In the genomic region with DNA sequence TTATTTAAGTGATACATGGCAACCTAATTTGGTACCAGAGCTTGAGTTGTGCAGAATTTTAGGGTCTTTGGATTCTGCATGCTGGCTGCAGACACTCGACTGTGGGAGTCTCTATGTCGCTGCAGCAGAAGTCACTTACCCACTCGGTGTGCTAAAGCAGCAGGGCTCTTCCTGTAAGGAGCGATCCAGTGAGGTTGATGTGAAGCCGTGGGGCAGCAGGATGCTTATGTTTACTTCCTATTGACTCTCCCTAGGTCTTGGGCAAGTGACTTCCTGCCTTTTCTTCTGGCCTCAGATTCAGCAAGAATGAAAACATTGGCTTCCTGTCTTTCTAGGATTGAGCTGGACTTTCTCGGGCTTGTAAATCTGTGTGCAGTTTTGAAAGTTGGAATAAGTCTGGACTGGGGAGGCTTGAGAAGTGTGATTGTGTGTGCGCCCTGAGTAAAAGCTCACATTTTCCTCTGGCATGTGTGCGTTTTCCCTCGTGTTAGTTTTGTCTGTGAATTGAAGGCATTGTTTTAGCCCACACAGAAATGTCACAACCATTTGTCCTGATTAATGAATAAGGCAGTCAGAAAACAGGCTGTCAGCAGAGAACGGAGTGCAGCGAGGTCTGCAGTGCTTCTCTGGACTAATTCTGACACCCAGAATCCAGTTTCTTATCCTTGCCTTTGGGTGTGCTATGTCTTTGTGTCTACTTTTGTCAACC, we compare ENCODE assay signal across 10 mouse cellular contexts.
DNase-seq lines count a peak whose midpoint lies in the region; ATAC-seq and TF ChIP-seq lines count a peak whose summit lies in the region.
"Had no signal": no experiment of that assay in that cellular context is flagged by ENCODE, and none has a peak within 500 bp of the region (broad histone marks: within the 10 kb centered on the region; RNA-seq: fewer than 3 reads in every experiment).

No protein-coding gene starts in this region.

- H3K27ac ChIP-seq in layer of hippocampus, adult 2 months, result peak overlapping the region; percentile 60
- H3K27ac ChIP-seq: midbrain, embryonic 12.5 days had no signal

- DNase-seq in layer of hippocampus, adult 2 months (ENCODE audit: low spot score in 2 of 2), result no peak
- DNase-seq in layer of hippocampus, adult 8-10 months (ENCODE audit: low spot score in 2 of 2), result no peak
- peak; percentile 41 for DNase-seq in kidney, postnatal 14 days
- DNase-seq in adrenal gland, adult 8-10 months, result no peak
- no peak for DNase-seq in gastrocnemius, adult 18-20 months (ENCODE audit: low spot score)
- DNase-seq in spleen, adult 18-20 months, result no peak

- no peak for TF ChIP-seq CTCF in layer of hippocampus, adult 2 months (conservative IDR thresholded peaks at IDR 0.05)

- ATAC-seq in granulocyte monocyte progenitor cell, adult 5-6 weeks (replicated peaks; ENCODE audit: poor library complexity, severe bottlenecking), result peak; percentile 46; the same call in 1 of the 2 replicates
- peak; percentile 55; the same call in 1 of the 2 replicates for ATAC-seq in megakaryocyte progenitor cell, adult 5-6 weeks (replicated peaks; ENCODE audit: poor library complexity)

- no peak overlapping the region for H3K4me3 ChIP-seq in layer of hippocampus, adult 2 months
- H3K4me3 ChIP-seq: erythroblast, embryonic 14.5 days; midbrain, embryonic 12.5 days had no signal
